Mouse (Mus musculus) kidney, postnatal 0 days (tissue): Measurements from ENCODE around the gene Ikzf1. TPM values are rescaled to one million over a fixed set of nuclear protein-coding genes. Genes with fewer than 3 reads are reported as not detected.

Source experiments
- ATAC-seq: fragments of 200-750 bp; cut with Nextera tagmentation; replicated peaks from 2 replicates; pipeline ENCODE4 v1.8.0; 2017; ENCODE audit warnings: low read depth, moderate number of reproducible peaks, moderate TSS enrichment, moderate library complexity; ENCODE audit not compliant: low FRiP score
- DNase-seq: peaks from one replicate; pipeline ENCODE4 v3.0.0-alpha.2; 2016; ENCODE audit warnings: low spot score
- H3K27ac ChIP-seq: fragments of 300-500 bp; sonication (generic); 2 replicates; pipeline ENCODE4 v1.5.1; 2014; ENCODE audit warnings: mild to moderate bottlenecking
- H3K27me3 ChIP-seq: fragments of 300-500 bp; sonication (generic); 2 replicates; pipeline ENCODE4 v1.6.1; 2014; ENCODE audit warnings: low read length, mixed read lengths; ENCODE audit not compliant: insufficient read depth
- H3K36me3 ChIP-seq: fragments of 300-500 bp; sonication (generic); 2 replicates; pipeline ENCODE4 v1.6.1; 2014; ENCODE audit warnings: low read length, mixed read lengths; ENCODE audit not compliant: insufficient read depth
- H3K4me1 ChIP-seq: fragments of 300-500 bp; sonication (generic); replicated peaks from 2 replicates; pipeline ENCODE4 v1.6.1; 2014; ENCODE audit warnings: antibody characterized with exemption, low read length, mixed read lengths; ENCODE audit not compliant: insufficient read depth
- H3K4me2 ChIP-seq: fragments of 300-500 bp; sonication (generic); 2 replicates; pipeline ENCODE4 v1.6.1; 2014; ENCODE audit warnings: mild to moderate bottlenecking, low read length, moderate library complexity, mixed read lengths
- H3K4me3 ChIP-seq: fragments of 300-500 bp; sonication (generic); replicated peaks from 2 replicates; pipeline ENCODE4 v1.5.1; 2014; ENCODE audit warnings: low read depth, low read length
- H3K9ac ChIP-seq: fragments of 300-500 bp; sonication (generic); 2 replicates; pipeline ENCODE4 v1.6.1; 2014; ENCODE audit warnings: low read depth, low read length
- H3K9me3 ChIP-seq: fragments of 300-500 bp; sonication (generic); replicated peaks from 2 replicates; pipeline ENCODE4 v1.6.1; 2016; ENCODE audit warnings: low read length, inconsistent platforms, mixed read lengths
- CTCF ChIP-seq: IDR thresholded peaks from 2 replicates; pipeline ENCODE4 v1.5.1; 2016; ENCODE audit warnings: antibody characterized with exemption, low read depth, mild to moderate bottlenecking, moderate library complexity
- WGBS: fragments of 180-500 bp; shearing (Covaris S2); extraction: QIAGEN DNeasy Blood & Tissue Kit; methylation state at CpG from one replicate; pipeline ENCODE4 v1.1.7; 2014; 5-methylcytosine and 5-hydroxymethylcytosine counted together
- polyA plus RNA-seq: library from polyadenylated mRNA; unstranded; fragments of >200 nt; fragmentation: Nextera tagmentation; extraction: Ambion mirVana; gene quantifications from 2 replicates; pipeline ENCODE4 v1.2.1, GENCODE M21; 2015

Gene Ikzf1
- polyA plus RNA-seq, 1 experiment from 2014 or later, result 0.63 TPM

GRCm38 (mm10) chr11:11735155-11735554 is 50.4 kb downstream of the Ikzf1 start:
- WGBS, result 88% methylated on average over 6 of the region's 6 CpGs
- no peaks in the 10 kb centered on the region for H3K27me3 ChIP-seq
- no peaks in the 10 kb centered on the region for H3K36me3 ChIP-seq
- H3K4me3 ChIP-seq, result no peak overlapping the region
- no peak for DNase-seq
- H3K9ac ChIP-seq, result no peak overlapping the region
- H3K27ac ChIP-seq, result no peak overlapping the region
- no peak for ATAC-seq
- H3K4me1 ChIP-seq, result no peaks in the 10 kb centered on the region
- no peaks in the 10 kb centered on the region for H3K9me3 ChIP-seq
- TF ChIP-seq CTCF, result no peak
- H3K4me2 ChIP-seq, result no peak overlapping the region

- no peak for TF ChIP-seq CTCF
- no peak overlapping the region for H3K27ac ChIP-seq
- no peaks in the 10 kb centered on the region for H3K4me1 ChIP-seq
- H3K4me3 ChIP-seq, result no peak overlapping the region
- ATAC-seq (no peak), DNase-seq (no peak)
- no peaks in the 10 kb centered on the region for H3K36me3 ChIP-seq
- 83% methylated on average over 4 of the region's 4 CpGs for WGBS
- no peak overlapping the region for H3K9ac ChIP-seq
- no peaks in the 10 kb centered on the region for H3K27me3 ChIP-seq
- H3K4me2 ChIP-seq, result no peak overlapping the region
- no peaks in the 10 kb centered on the region for H3K9me3 ChIP-seq
These were observed 52.1 kb downstream of the Ikzf1 start for GRCm38 (mm10) chr11:11736948-11737347.

- ATAC-seq (no peak), DNase-seq (no peak)
- Histone ChIP-seq H3K36me3 (no peaks in the 10 kb centered on the region), H3K4me3 (no peak overlapping the region), H3K4me2 (no peak overlapping the region), H3K27ac (no peak overlapping the region), H3K27me3 (no peaks in the 10 kb centered on the region), H3K9me3 (no peaks in the 10 kb centered on the region), H3K9ac (no peak overlapping the region), H3K4me1 (no peaks in the 10 kb centered on the region)
- TF ChIP-seq CTCF, result no peak
- 65% methylated on average over 2 of the region's 2 CpGs for WGBS
These were observed 52.8 kb downstream of the Ikzf1 start for GRCm38 (mm10) chr11:11737562-11737961.

- DNase-seq (no peak), ATAC-seq (no peak)
- 88% methylated on average over 3 of the region's 3 CpGs for WGBS
- H3K27ac ChIP-seq, result no peak overlapping the region
- no peaks in the 10 kb centered on the region for H3K4me1 ChIP-seq
- H3K9ac ChIP-seq, result no peak overlapping the region
- H3K9me3 ChIP-seq, result no peaks in the 10 kb centered on the region
- no peak for TF ChIP-seq CTCF
- H3K4me2 ChIP-seq, result no peak overlapping the region
- H3K36me3 ChIP-seq, result no peaks in the 10 kb centered on the region
- H3K27me3 ChIP-seq, result no peaks in the 10 kb centered on the region
- no peak overlapping the region for H3K4me3 ChIP-seq
These were observed 54.3 kb downstream of the Ikzf1 start for GRCm38 (mm10) chr11:11739054-11739453.

GRCm38 (mm10) chr11:11740603-11741002 is 55.8 kb downstream of the Ikzf1 start:
- no peak overlapping the region for H3K27ac ChIP-seq
- H3K4me1 ChIP-seq, result no peaks in the 10 kb centered on the region
- no peak overlapping the region for H3K9ac ChIP-seq
- H3K4me3 ChIP-seq, result no peak overlapping the region
- no peaks in the 10 kb centered on the region for H3K27me3 ChIP-seq
- DNase-seq (no peak), ATAC-seq (no peak)
- H3K4me2 ChIP-seq, result no peak overlapping the region
- 77% methylated on average over 5 of the region's 5 CpGs for WGBS
- H3K9me3 ChIP-seq, result no peaks in the 10 kb centered on the region
- no peak for TF ChIP-seq CTCF
- H3K36me3 ChIP-seq, result no peaks in the 10 kb centered on the region

- no peak overlapping the region for H3K27ac ChIP-seq
- H3K4me1 ChIP-seq, result no peaks in the 10 kb centered on the region
- DNase-seq (no peak), ATAC-seq (no peak)
- no peaks in the 10 kb centered on the region for H3K27me3 ChIP-seq
- H3K4me2 ChIP-seq, result no peak overlapping the region
- WGBS, result 93% methylated on average over 5 of the region's 5 CpGs
- H3K36me3 ChIP-seq, result no peaks in the 10 kb centered on the region
- no peak overlapping the region for H3K4me3 ChIP-seq
- H3K9ac ChIP-seq, result no peak overlapping the region
- no peaks in the 10 kb centered on the region for H3K9me3 ChIP-seq
- no peak for TF ChIP-seq CTCF
These were observed 56.8 kb downstream of the Ikzf1 start for GRCm38 (mm10) chr11:11741574-11741973.

GRCm38 (mm10) chr11:11742626-11743025 is 57.8 kb downstream of the Ikzf1 start:
- H3K4me1 ChIP-seq, result no peaks in the 10 kb centered on the region
- H3K9me3 ChIP-seq, result no peaks in the 10 kb centered on the region
- H3K4me2 ChIP-seq, result no peak overlapping the region
- WGBS, result 25% methylated on average over 2 of the region's 2 CpGs
- H3K4me3 ChIP-seq, result no peak overlapping the region
- no peak overlapping the region for H3K27ac ChIP-seq
- no peaks in the 10 kb centered on the region for H3K27me3 ChIP-seq
- H3K9ac ChIP-seq, result no peak overlapping the region
- H3K36me3 ChIP-seq, result no peaks in the 10 kb centered on the region
- ATAC-seq (no peak), DNase-seq (peak; percentile 48)
- TF ChIP-seq CTCF, result peak; percentile 68
